Mouse (Mus musculus) neural tube, embryonic 10.5 days (tissue): ENCODE results near the gene Sumf1.
A peak's percentile ranks its signal among the peaks of the same experiment; 100 is the strongest.

Experiments used
- DNase-seq: peaks from one replicate; pipeline ENCODE4 v3.0.0-alpha.2; 2017; ENCODE audit warnings: low spot score; ENCODE audit errors: extremely low spot score

Gene Sumf1

GRCm38 (mm10) chr6:108093449-108093848 lies 91.9 kb downstream of the Sumf1 start:
- no peak for DNase-seq

GRCm38 (mm10) chr6:108092646-108093045 lies 92.7 kb downstream of the Sumf1 start:
- no peak for DNase-seq

- DNase-seq: no peak
These were observed 94.1 kb downstream of the Sumf1 start for GRCm38 (mm10) chr6:108091296-108091695.

DNA sequence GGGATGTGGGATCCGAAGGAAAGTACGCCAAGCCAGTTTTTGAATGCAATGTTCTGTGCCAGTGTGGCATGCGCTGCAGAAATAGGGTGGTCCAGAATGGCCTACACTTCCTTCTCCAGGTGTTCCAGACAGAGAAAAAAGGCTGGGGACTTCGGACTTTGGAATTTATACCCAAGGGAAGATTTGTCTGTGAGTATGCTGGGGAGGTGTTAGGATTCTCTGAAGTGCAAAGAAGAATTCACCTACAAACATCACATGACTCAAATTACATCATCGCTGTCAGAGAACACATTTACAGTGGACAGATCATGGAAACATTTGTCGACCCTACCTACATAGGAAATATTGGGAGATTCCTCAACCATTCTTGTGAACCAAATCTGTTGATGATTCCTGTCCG lies 109.5 kb downstream of the Sumf1 start:
- DNase-seq: no peak

GRCm38 (mm10) chr6:108074624-108075023 lies 110.8 kb downstream of the Sumf1 start:
- no peak for DNase-seq

DNA sequence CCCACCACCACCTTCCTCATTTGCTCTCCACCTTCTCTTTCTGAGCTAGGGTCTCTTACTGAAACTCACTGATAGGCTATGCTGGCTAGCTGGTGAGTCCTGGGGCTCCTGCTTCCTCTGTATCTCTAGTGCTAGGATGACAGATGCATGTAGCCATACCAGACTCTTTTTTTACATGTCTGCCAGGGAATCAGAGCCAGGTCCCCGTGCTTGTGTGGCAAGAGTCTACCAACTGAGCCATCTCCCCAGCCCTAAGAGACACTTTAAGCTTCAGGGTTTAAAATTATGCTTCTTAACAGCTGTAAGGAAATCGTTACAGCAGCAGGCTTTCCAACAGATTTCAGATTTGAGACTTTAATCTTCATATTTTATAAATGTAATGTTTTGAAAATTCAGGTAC lies 111.5 kb downstream of the Sumf1 start:
- no peak for DNase-seq

DNA sequence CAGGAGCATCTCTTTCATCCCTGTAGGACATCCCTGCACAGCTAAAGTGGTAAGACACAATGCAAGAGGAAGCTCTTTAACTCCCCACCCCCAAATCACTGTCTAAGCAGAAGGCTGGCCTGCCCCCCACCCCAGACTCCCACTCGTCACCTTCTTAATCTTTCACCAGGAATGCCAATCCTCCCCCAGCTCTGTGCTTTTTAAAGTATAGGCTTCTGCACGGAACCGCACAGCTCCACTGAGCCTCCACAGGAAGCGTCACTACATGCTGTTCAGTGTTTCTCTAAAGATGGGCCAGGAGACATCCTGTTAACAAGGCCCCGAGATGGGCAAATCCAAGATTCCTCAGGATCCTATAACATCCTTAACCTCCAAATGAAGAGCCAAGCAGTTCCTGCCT lies 112.3 kb downstream of the Sumf1 start:
- DNase-seq: no peak

DNA sequence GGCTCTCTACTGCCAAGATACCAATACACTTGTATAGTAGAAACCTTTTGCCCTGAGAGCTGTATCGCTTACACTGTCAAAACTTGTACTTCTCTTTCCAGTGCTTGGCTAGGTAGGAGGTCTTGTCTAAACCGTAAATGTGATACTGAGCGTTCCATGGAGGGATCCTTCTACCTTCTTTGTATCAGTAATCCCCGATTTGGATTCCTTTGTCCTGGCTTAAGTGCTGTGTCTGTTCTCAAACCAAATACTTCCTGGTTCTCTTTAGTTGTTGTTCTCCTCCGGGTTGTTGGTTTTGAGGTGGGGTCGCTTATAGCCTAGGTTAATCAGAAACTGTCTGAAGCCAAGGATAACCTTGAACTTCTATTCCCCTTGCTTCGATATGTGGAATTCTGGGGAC lies 114.4 kb downstream of the Sumf1 start:
- no peak for DNase-seq

DNA sequence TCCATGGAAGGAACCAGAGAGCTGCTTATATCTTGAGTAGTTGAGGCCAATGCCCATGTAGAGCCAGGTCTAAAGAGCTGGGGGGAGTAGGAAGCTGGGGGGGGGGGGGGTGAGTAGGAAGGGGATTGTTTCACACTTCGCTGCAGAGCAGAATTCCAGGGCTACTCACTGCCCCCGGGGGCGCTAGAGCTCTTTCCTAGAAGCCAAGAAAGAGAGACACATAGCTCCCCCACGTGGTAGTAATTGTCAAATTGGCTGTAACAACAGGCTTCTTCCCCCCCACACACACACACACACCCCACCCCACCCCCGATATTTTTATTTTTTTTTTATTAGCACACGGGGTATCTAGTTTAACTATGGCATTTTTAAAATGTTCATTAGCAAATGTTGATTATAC lies 119.8 kb downstream of the Sumf1 start:
- no peak for DNase-seq

GRCm38 (mm10) chr6:108064918-108065526 lies 120.4 kb downstream of the Sumf1 start, which contains the start of gene Setmar:
Gene Setmar, plus strand, starts transcription at chr6:108065045.
- DNase-seq: peak; percentile 97

- no peak for DNase-seq
These were observed 124.3 kb downstream of the Sumf1 start for GRCm38 (mm10) chr6:108061121-108061520.

GRCm38 (mm10) chr6:108058066-108058465 lies 127.3 kb downstream of the Sumf1 start:
- DNase-seq: no peak

DNA sequence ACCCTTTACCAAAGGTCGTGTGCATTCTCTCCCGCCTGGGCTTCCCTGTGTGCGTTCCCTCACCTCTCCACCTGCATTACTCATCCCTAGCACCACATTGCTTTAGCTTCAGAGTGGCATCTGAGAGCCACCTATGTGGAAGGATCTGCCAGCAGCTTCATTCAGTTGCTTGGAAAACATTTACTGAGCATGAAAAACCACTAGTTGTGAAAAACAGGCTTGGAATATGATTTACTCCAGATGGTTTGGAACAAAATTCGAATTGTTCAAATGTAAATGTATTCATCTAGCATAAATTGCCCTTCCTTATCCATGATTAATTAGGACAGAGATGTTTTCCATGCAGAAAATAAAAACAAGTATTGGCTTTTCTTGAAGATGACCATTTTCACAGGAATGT lies 128.0 kb downstream of the Sumf1 start:
- DNase-seq: no peak
